Mouse (Mus musculus) spleen, adult 2 months (tissue): Measurements from ENCODE around the gene Mrpl45.

Source experiments
- CTCF ChIP-seq: fragments of 200-500 bp; IDR thresholded peaks from 2 replicates; pipeline ENCODE4 v1.5.1; 2011; ENCODE audit warnings: mild to moderate bottlenecking, inconsistent platforms; ENCODE audit not compliant: insufficient read depth, insufficient read length, insufficient replicate concordance; ENCODE audit errors: extremely low read depth
- POLR2A ChIP-seq: fragments of 200-500 bp; IDR thresholded peaks from 2 replicates; pipeline ENCODE4 v1.6.1; 2011; ENCODE audit warnings: low read depth, low read length, inconsistent platforms

- TF ChIP-seq CTCF (no peak), POLR2A (no peak)
These were observed 42.7 kb upstream of the Mrpl45 start for GRCm38 (mm10) chr11:97272835-97273234.
